Mouse (Mus musculus) heart, embryonic 10.5 days (tissue): ENCODE measurements at regions not wholly inside any gene's neighbourhood (a gene's known extent, or its start where the extent isn't known, plus 50 kb on each side); places are given as distances from the start of the nearest gene placed in this dataset.
A peak's percentile ranks its signal among the peaks of the same experiment; 100 is the strongest.

Experiments used
- DNase-seq: peaks from one replicate; pipeline ENCODE4 v3.0.0-alpha.2; 2017; ENCODE audit warnings: low spot score
- H3K27ac ChIP-seq: fragments of 300-500 bp; sonication (generic); 2 replicates; pipeline ENCODE4 v1.5.1; 2016; ENCODE audit warnings: mild to moderate bottlenecking
- H3K27me3 ChIP-seq: fragments of 300-500 bp; sonication (generic); 2 replicates; pipeline ENCODE4 v1.6.1; 2016; ENCODE audit warnings: mild to moderate bottlenecking; ENCODE audit not compliant: poor library complexity, insufficient read depth, severe bottlenecking
- H3K36me3 ChIP-seq: fragments of 300-500 bp; sonication (generic); 2 replicates; pipeline ENCODE4 v1.6.1; 2016; ENCODE audit warnings: mild to moderate bottlenecking, moderate library complexity
- H3K4me1 ChIP-seq: fragments of 300-500 bp; sonication (generic); 2 replicates; pipeline ENCODE4 v1.6.1; 2016; ENCODE audit warnings: mild to moderate bottlenecking
- H3K4me3 ChIP-seq: fragments of 300-500 bp; sonication (generic); 2 replicates; pipeline ENCODE4 v1.5.1; 2016; ENCODE audit warnings: mild to moderate bottlenecking, moderate library complexity
- H3K9me3 ChIP-seq: fragments of 300-500 bp; sonication (generic); 2 replicates; pipeline ENCODE4 v1.6.1; 2016; ENCODE audit warnings: mild to moderate bottlenecking, moderate library complexity
- WGBS: fragments of 180-500 bp; shearing (Covaris S2); methylation state at CpG from one replicate; pipeline ENCODE4 v1.1.7; 2016; 5-methylcytosine and 5-hydroxymethylcytosine counted together

DNA sequence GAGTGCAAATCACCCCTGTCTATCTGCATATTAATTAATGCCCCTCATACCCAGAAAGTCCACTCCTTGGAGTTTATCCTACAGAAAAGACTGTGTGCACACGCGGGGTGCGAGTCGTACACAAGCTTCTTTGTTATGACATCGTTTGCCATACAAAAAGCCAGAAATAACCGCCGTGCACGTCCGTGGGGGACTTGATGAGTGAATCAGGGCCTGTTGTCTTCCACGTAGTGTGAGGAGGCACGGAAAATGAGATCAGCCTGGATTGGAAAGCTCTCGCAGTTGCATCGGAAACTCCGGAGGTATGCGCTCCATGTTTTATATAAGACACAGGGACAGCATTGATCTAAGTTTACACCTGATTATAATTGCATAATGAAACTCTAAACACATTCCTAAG lies 120.3 kb downstream of the Etnk1 start:
- no peak for DNase-seq
- WGBS: 87% methylated on average over 15 of the region's 15 CpGs
- H3K36me3 ChIP-seq: no peaks in the 10 kb centered on the region
- no peak overlapping the region for H3K4me3 ChIP-seq
- H3K4me1 ChIP-seq: peaks cover 4% of the 10 kb centered on the region; the same call in 1 of the 2 replicates
- H3K27ac ChIP-seq: no peak overlapping the region
- H3K9me3 ChIP-seq: no peaks in the 10 kb centered on the region
- H3K27me3 ChIP-seq: no peaks in the 10 kb centered on the region

DNA sequence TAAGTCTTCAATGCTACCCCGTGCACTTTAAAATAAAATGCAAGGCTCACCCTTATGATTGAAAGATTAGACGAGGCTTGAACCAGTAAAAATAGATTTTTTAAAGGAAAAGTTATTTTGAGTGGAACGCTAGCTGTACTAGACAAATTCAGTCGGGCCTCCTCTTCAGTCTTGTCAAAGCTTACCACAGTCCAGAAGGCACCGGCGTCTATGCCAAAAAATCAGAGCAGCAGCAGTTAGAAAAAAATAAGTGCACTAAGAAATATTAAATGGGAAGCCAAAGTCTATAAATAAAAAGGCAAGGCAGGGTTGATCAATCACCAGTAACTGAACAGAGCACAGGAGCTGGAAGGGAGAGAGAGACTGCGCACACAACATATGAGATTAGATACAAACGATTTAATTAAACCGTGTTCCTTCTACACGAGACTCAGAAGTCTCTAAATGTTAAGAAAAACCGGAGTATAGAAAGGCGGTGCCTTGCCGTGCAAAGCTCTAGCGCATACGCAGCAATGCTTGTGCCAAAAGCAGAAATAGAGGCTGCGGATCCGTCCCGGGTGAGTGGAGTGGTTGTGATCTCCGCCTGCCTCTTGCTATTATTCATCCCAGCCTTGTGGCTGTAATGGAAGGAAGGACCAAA lies 121.6 kb downstream of the Etnk1 start:
- Histone ChIP-seq H3K9me3 (no peaks in the 10 kb centered on the region), H3K4me3 (no peak overlapping the region), H3K27me3 (no peaks in the 10 kb centered on the region), H3K4me1 (peaks cover 4% of the 10 kb centered on the region; the same call in 1 of the 2 replicates), H3K36me3 (no peaks in the 10 kb centered on the region), H3K27ac (no peak overlapping the region)
- DNase-seq: no peak
- 89% methylated on average over 19 of the region's 19 CpGs for WGBS

- no peak for DNase-seq
- Histone ChIP-seq H3K27me3 (no peaks in the 10 kb centered on the region), H3K27ac (no peak overlapping the region), H3K4me3 (no peak overlapping the region), H3K4me1 (no peaks in the 10 kb centered on the region), H3K36me3 (no peaks in the 10 kb centered on the region), H3K9me3 (no peaks in the 10 kb centered on the region)
- 76% methylated on average over 3 of the region's 3 CpGs for WGBS
These were observed 126.6 kb downstream of the Etnk1 start for GRCm38 (mm10) chr6:143293648-143294047.

- no peaks in the 10 kb centered on the region for H3K27me3 ChIP-seq
- H3K4me3 ChIP-seq: no peak overlapping the region
- no peaks in the 10 kb centered on the region for H3K4me1 ChIP-seq
- 85% methylated on average over 5 of the region's 5 CpGs for WGBS
- H3K9me3 ChIP-seq: no peaks in the 10 kb centered on the region
- no peak for DNase-seq
- H3K27ac ChIP-seq: no peak overlapping the region
- no peaks in the 10 kb centered on the region for H3K36me3 ChIP-seq
These were observed 131.4 kb downstream of the Etnk1 start for GRCm38 (mm10) chr6:143298391-143298790.

DNA sequence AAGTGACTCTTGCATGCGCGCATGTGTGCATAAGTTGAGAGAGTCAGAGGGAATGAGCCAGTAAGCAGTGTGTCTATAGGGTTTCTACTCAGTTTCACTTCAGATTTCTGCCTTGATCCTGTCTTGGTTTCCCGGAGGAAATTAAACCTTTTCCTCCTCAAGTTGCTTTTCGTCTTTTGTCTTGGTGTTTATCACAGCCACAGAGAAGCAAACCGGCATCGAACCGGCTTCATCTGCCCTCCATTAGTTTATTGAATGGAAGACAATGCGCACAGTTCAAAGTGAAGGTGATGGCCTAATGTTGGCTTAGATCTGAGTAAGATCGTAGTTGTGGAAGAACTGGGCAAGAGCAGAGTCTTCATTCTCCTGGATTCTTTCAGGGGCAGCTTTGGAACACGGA lies 134.4 kb downstream of the Etnk1 start:
- no peaks in the 10 kb centered on the region for H3K4me1 ChIP-seq
- H3K27ac ChIP-seq: no peak overlapping the region
- H3K27me3 ChIP-seq: no peaks in the 10 kb centered on the region
- no peaks in the 10 kb centered on the region for H3K9me3 ChIP-seq
- no peaks in the 10 kb centered on the region for H3K36me3 ChIP-seq
- 93% methylated on average over 10 of the region's 10 CpGs for WGBS
- no peak overlapping the region for H3K4me3 ChIP-seq
- no peak for DNase-seq

DNA sequence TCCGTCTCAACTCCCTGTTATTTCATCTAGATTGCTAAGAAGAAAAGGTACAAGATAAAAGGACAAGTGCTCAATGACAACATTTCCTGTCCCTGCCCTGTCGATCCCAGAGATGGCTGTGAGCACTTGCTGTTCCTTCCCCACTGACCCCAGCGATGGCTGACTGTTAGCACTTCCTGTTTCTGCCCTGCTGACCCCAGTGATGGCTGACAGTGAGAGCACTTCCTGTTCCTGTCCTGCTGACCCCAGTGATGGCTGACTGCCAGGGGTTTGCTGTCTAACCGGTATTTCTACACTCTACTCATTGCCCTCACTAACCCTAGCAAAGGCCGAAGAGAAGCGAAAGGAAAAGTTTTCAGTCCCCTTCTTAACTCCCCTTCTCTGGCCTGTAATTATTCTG lies 140.3 kb downstream of the Etnk1 start:
- no peak for DNase-seq
- no peaks in the 10 kb centered on the region for H3K9me3 ChIP-seq
- H3K27me3 ChIP-seq: no peaks in the 10 kb centered on the region
- no peak overlapping the region for H3K27ac ChIP-seq
- no peaks in the 10 kb centered on the region for H3K36me3 ChIP-seq
- no peaks in the 10 kb centered on the region for H3K4me1 ChIP-seq
- WGBS: 68% methylated on average over 6 of the region's 6 CpGs
- H3K4me3 ChIP-seq: no peak overlapping the region

DNA sequence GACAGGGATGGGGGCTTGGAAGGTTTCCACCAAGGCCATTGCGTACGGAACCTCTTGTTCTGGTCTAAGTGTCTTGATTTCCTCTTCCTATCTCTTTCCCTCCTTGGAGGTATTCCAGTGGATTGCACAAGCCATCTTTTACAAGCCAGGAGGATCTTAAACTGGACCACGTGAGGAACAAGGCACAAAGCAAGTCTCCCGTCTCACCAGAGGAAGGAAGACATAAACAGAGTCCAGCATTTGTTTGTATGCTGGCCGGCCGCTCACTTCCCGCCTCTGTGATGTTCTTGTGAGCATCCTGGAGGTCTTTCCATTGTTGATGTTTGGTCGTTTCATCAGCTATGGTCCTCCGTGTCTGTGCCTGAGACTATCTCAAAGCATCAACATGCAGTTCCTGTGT lies 148.8 kb downstream of the Etnk1 start:
- no peak for DNase-seq
- no peaks in the 10 kb centered on the region for H3K9me3 ChIP-seq
- no peaks in the 10 kb centered on the region for H3K27me3 ChIP-seq
- no peaks in the 10 kb centered on the region for H3K4me1 ChIP-seq
- WGBS: 75% methylated on average over 9 of the region's 9 CpGs
- no peaks in the 10 kb centered on the region for H3K36me3 ChIP-seq
- no peak overlapping the region for H3K4me3 ChIP-seq
- H3K27ac ChIP-seq: no peak overlapping the region

- no peak for DNase-seq
- no peak overlapping the region for H3K4me3 ChIP-seq
- H3K27me3 ChIP-seq: peaks cover 5% of the 10 kb centered on the region; the same call in 1 of the 2 replicates
- H3K36me3 ChIP-seq: no peaks in the 10 kb centered on the region
- H3K4me1 ChIP-seq: peaks cover 14% of the 10 kb centered on the region
- H3K27ac ChIP-seq: no peak overlapping the region
- no peaks in the 10 kb centered on the region for H3K9me3 ChIP-seq
- WGBS: 58% methylated on average over 7 of the region's 7 CpGs
These were observed 153.4 kb downstream of the Etnk1 start for GRCm38 (mm10) chr6:143320426-143320825.

DNA sequence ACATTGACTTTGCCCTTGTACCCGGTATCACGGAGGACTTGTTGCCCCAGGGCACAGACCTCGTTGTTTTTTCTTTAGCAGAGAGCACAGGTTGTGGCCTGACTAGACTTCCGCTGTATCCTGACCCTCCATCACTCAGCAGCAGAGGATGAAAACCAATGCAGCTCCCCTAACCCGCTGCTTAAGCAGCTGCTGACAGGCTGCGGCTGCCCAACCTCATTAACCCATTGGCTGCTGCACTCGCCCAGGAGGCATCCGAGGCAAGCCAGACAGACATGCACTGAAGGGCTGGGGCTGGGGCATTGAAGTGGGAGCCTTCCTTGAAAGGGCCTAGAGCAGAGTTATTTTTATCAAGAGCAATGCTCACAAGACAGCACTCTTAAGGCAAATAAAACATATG lies 157.6 kb downstream of the Etnk1 start:
- 10% methylated on average over 8 of the region's 8 CpGs for WGBS
- H3K9me3 ChIP-seq: no peaks in the 10 kb centered on the region
- H3K27ac ChIP-seq: no peak overlapping the region
- peaks cover 5% of the 10 kb centered on the region; the same call in 1 of the 2 replicates for H3K27me3 ChIP-seq
- no peaks in the 10 kb centered on the region for H3K36me3 ChIP-seq
- H3K4me3 ChIP-seq: no peak overlapping the region
- H3K4me1 ChIP-seq: peaks cover 27% of the 10 kb centered on the region
- peak; percentile 84 for DNase-seq

- WGBS: 77% methylated on average over 22 of the region's 22 CpGs
- Histone ChIP-seq H3K4me1 (peaks cover 27% of the 10 kb centered on the region), H3K4me3 (no peak overlapping the region), H3K27me3 (no peaks in the 10 kb centered on the region), H3K27ac (no peak overlapping the region), H3K9me3 (no peaks in the 10 kb centered on the region), H3K36me3 (no peaks in the 10 kb centered on the region)
- no peak for DNase-seq
These were observed 160.1 kb downstream of the Etnk1 start for GRCm38 (mm10) chr6:143326956-143327722.

DNA sequence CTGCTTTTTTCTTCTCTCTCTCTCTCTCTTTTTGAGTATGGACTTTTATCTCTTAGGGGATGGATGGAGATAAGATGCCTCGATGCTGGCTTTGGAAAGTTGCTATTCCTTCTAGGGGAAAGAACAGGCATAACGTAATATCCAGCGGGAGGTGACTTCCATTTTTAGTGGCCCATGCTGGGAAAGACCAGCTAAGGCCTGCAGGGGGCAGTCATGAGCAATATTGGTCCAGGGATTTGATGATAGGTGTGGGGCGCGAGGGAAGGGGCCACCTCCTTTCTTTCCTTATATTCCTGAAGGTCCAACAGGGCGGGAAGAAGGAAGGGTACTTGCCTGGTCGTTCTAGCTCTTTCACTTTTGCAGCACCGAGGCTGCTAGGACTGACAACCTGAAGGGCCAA lies 160.8 kb downstream of the Etnk1 start:
- 74% methylated on average over 8 of the region's 8 CpGs for WGBS
- H3K9me3 ChIP-seq: no peaks in the 10 kb centered on the region
- DNase-seq: no peak

DNA sequence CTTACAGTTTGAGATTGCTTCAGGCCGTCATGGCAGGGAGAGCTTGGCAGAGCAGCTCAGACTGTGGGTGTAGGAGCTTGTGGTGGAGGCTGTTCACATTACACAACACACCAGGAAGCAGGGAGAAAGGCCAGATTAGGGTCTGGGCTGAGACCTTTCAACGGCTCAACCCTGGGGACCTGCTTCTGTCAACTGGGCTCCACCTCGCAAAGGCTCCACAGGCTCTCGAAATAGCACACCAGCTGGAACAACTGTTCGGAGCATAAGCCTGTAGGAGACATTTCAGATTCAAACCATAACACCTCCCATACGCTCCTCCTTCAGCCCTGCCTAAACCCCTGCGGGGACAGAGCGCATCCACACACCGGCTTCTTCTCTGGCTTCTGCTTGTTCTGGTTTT lies 161.2 kb downstream of the Etnk1 start:
- H3K4me1 ChIP-seq: peaks cover 27% of the 10 kb centered on the region
- H3K27me3 ChIP-seq: no peaks in the 10 kb centered on the region
- H3K9me3 ChIP-seq: no peaks in the 10 kb centered on the region
- H3K36me3 ChIP-seq: no peaks in the 10 kb centered on the region
- 53% methylated on average over 9 of the region's 9 CpGs for WGBS
- DNase-seq: no peak
- no peak overlapping the region for H3K4me3 ChIP-seq
- H3K27ac ChIP-seq: no peak overlapping the region

More for the DNA sequence above, 160.8 kb downstream of the Etnk1 start:
- H3K27ac ChIP-seq: no peak overlapping the region
- H3K4me3 ChIP-seq: no peak overlapping the region
- H3K27me3 ChIP-seq: no peaks in the 10 kb centered on the region
- no peaks in the 10 kb centered on the region for H3K36me3 ChIP-seq
- H3K4me1 ChIP-seq: peaks cover 27% of the 10 kb centered on the region

DNA sequence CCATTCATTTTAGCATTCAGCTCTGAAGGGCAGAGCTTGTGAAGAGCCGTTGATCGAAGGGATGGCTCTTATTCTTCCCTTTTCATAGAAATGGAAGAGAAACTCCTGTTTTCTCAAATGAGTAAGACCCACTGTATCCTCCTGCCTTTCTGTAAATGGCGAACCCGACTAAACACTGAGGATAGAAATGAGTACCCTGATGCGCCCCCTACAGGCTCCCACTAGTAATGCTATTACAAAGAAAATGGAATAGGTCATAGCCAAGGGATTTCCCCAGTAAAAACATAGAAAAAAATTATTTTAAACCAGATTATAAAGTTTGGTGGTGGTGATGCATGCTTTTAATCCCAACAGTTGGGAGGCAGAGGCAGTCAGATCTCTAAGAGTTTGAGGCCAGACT lies 162.1 kb downstream of the Etnk1 start:
- no peaks in the 10 kb centered on the region for H3K27me3 ChIP-seq
- H3K9me3 ChIP-seq: no peaks in the 10 kb centered on the region
- no peak overlapping the region for H3K4me3 ChIP-seq
- peaks cover 22% of the 10 kb centered on the region for H3K4me1 ChIP-seq
- no peak for DNase-seq
- no peak overlapping the region for H3K27ac ChIP-seq
- 69% methylated on average over 5 of the region's 5 CpGs for WGBS
- H3K36me3 ChIP-seq: no peaks in the 10 kb centered on the region
